Mouse (Mus musculus): Measurements from ENCODE around the gene Gm7534. TPM values are rescaled to one million over a fixed set of nuclear protein-coding genes. Genes with fewer than 3 reads are reported as not detected.
A peak's percentile ranks its signal among the peaks of the same experiment; 100 is the strongest.
"Not testable (repeated sequence)": the region's sequence is repeated elsewhere in the genome, so short reads cannot be mapped to it uniquely, and the experiment has no call there.

Gm7534 gene
- polyA plus RNA-seq, 1 experiment from 2014 or later, result not detected

- Histone ChIP-seq H3K9me3 (ENCODE audit: control insufficient read depth, low read length) (no peaks in the 10 kb centered on the region), H3K27ac (no peak overlapping the region), H3K4me1 (replicated peaks; ENCODE audit: control insufficient read depth, insufficient read depth, low read length) (no peaks in the 10 kb centered on the region), H3K27me3 (ENCODE audit: control insufficient read depth, insufficient read depth, low read length) (no peaks in the 10 kb centered on the region), H3K36me3 (replicated peaks; ENCODE audit: control insufficient read depth, insufficient read depth) (peaks cover 5% of the 10 kb centered on the region; the same call in 1 of the 2 replicates), H3K4me3 (replicated peaks; ENCODE audit: low read length) (no peak overlapping the region), H3K4me2 (replicated peaks) (no peak overlapping the region), H3K9ac (no peak overlapping the region)
- ATAC-seq (ENCODE audit: low FRiP score) (no peak), DNase-seq (ENCODE audit: low spot score) (no peak)
- 87% methylated on average over 3 of the region's 3 CpGs for WGBS
Observed at GRCm38 (mm10) chr4:134172391-134172790, 30.4 kb downstream of the Gm7534 start.

- H3K36me3 ChIP-seq (replicated peaks; ENCODE audit: control insufficient read depth, insufficient read depth), result peaks cover 15% of the 10 kb centered on the region
- H3K27me3 ChIP-seq (ENCODE audit: control insufficient read depth, insufficient read depth, low read length), result no peaks in the 10 kb centered on the region
- DNase-seq (ENCODE audit: low spot score), result no peak
- no peak for ATAC-seq (ENCODE audit: low FRiP score)
- H3K9me3 ChIP-seq (ENCODE audit: control insufficient read depth, low read length), result no peaks in the 10 kb centered on the region
- no peaks in the 10 kb centered on the region for H3K4me1 ChIP-seq (replicated peaks; ENCODE audit: control insufficient read depth, insufficient read depth, low read length)
- H3K4me3 ChIP-seq (replicated peaks; ENCODE audit: low read length), result no peak overlapping the region
- no peak overlapping the region for H3K4me2 ChIP-seq (replicated peaks)
- no peak overlapping the region for H3K27ac ChIP-seq
- H3K9ac ChIP-seq, result no peak overlapping the region
- WGBS, result 99% methylated on average over 3 of the region's 3 CpGs
Observed at GRCm38 (mm10) chr4:134166906-134167305, 35.9 kb downstream of the Gm7534 start.

GRCm38 (mm10) chr4:134165548-134166465 is 37.0 kb downstream of the Gm7534 start:
- no peak overlapping the region for H3K4me3 ChIP-seq (replicated peaks; ENCODE audit: low read length)
- H3K4me1 ChIP-seq (replicated peaks; ENCODE audit: control insufficient read depth, insufficient read depth, low read length), result no peaks in the 10 kb centered on the region
- ATAC-seq (ENCODE audit: low FRiP score), result no peak
- no peak for DNase-seq (ENCODE audit: low spot score)
- no peaks in the 10 kb centered on the region for H3K9me3 ChIP-seq (ENCODE audit: control insufficient read depth, low read length)
- H3K4me2 ChIP-seq (replicated peaks), result no peak overlapping the region
- H3K27me3 ChIP-seq (ENCODE audit: control insufficient read depth, insufficient read depth, low read length), result no peaks in the 10 kb centered on the region
- no peak overlapping the region for H3K27ac ChIP-seq
- no peak overlapping the region for H3K9ac ChIP-seq
- peaks cover 15% of the 10 kb centered on the region for H3K36me3 ChIP-seq (replicated peaks; ENCODE audit: control insufficient read depth, insufficient read depth)
- 90% methylated on average over 3 of the region's 3 CpGs for WGBS

GRCm38 (mm10) chr4:134165024-134165423 is 37.8 kb downstream of the Gm7534 start:
- DNase-seq (ENCODE audit: low spot score), result no peak
- no peak overlapping the region for H3K9ac ChIP-seq
- no peaks in the 10 kb centered on the region for H3K9me3 ChIP-seq (ENCODE audit: control insufficient read depth, low read length)
- H3K4me3 ChIP-seq (replicated peaks; ENCODE audit: low read length), result no peak overlapping the region
- H3K4me2 ChIP-seq (replicated peaks), result no peak overlapping the region
- ATAC-seq (ENCODE audit: low FRiP score), result no peak
- 91% methylated on average over 6 of the region's 6 CpGs for WGBS
- peaks cover 15% of the 10 kb centered on the region for H3K36me3 ChIP-seq (replicated peaks; ENCODE audit: control insufficient read depth, insufficient read depth)
- no peaks in the 10 kb centered on the region for H3K27me3 ChIP-seq (ENCODE audit: control insufficient read depth, insufficient read depth, low read length)
- no peaks in the 10 kb centered on the region for H3K4me1 ChIP-seq (replicated peaks; ENCODE audit: control insufficient read depth, insufficient read depth, low read length)
- no peak overlapping the region for H3K27ac ChIP-seq

DNA sequence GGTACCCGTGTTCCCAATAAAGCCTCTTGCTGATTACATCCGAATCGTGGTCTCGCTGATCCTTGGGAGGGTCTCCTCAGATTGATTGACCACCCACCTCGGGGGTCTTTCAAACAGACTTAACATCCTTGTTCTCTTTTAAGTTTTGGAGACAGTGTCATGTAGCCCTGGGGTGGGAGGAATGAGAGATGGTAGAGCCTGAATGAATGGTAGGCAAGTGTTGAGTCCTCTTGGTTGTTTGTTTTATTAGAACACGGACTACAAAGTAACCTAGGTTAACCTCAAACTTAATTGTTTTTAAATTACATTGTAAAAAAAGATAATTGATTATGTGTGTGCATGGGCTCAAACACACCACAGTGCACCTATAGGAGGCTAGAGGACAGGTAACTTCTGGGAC is 38.2 kb downstream of the Gm7534 start:
- Histone ChIP-seq H3K9me3 (ENCODE audit: control insufficient read depth, low read length) (no peaks in the 10 kb centered on the region), H3K4me1 (replicated peaks; ENCODE audit: control insufficient read depth, insufficient read depth, low read length) (no peaks in the 10 kb centered on the region), H3K36me3 (replicated peaks; ENCODE audit: control insufficient read depth, insufficient read depth) (peaks cover 15% of the 10 kb centered on the region), H3K9ac (no peak overlapping the region), H3K27ac (no peak overlapping the region), H3K4me3 (replicated peaks; ENCODE audit: low read length) (no peak overlapping the region), H3K27me3 (ENCODE audit: control insufficient read depth, insufficient read depth, low read length) (no peaks in the 10 kb centered on the region), H3K4me2 (replicated peaks) (no peak overlapping the region)
- WGBS, result 87% methylated on average over 5 of the region's 6 CpGs
- DNase-seq (ENCODE audit: low spot score), result no peak
- ATAC-seq (ENCODE audit: low FRiP score), result no peak

- H3K4me3 ChIP-seq (replicated peaks; ENCODE audit: low read length), result peak overlapping the region; percentile 38
- not testable (repeated sequence) for H3K27ac ChIP-seq; ATAC-seq (ENCODE audit: low FRiP score); H3K9me3 ChIP-seq (ENCODE audit: control insufficient read depth, low read length); H3K36me3 ChIP-seq (replicated peaks; ENCODE audit: control insufficient read depth, insufficient read depth); H3K9ac ChIP-seq; H3K27me3 ChIP-seq (ENCODE audit: control insufficient read depth, insufficient read depth, low read length); H3K4me1 ChIP-seq (replicated peaks; ENCODE audit: control insufficient read depth, insufficient read depth, low read length)
- DNase-seq (ENCODE audit: low spot score), result peak; percentile 45
- H3K4me2 ChIP-seq (replicated peaks), result peak overlapping the region; percentile 68
- 9% methylated on average over 30 of the region's 30 CpGs for WGBS
Observed at GRCm38 (mm10) chr4:134160071-134160470, 42.7 kb downstream of the Gm7534 start.

DNA sequence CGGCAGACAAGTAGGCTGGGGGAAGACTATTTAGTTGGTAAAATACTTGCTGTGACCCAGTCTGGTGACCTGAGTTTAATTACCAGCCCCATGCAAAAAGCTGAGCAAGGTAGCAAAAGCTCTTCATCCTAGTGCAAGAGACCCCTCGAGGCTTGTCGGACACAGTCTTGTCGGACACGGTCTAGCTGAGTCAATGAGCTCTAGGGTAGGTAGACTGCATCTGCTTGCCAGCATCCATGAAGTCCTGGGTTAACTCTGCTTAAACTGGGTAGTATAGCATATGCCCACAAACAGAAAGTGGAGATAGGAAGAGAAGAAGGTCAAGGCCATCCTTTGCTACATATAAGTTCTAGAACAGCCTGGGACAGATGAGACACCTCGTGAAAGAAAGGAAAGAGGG is 44.0 kb downstream of the Gm7534 start:
- H3K9me3 ChIP-seq (ENCODE audit: control insufficient read depth, low read length), result no peaks in the 10 kb centered on the region
- no peak overlapping the region for H3K27ac ChIP-seq
- 0 out of 2 replicates have a peak, but pooled peaks cover 6% of the 10 kb centered on the region for H3K27me3 ChIP-seq (ENCODE audit: control insufficient read depth, insufficient read depth, low read length)
- no peak overlapping the region for H3K9ac ChIP-seq
- peaks cover 5% of the 10 kb centered on the region for H3K36me3 ChIP-seq (replicated peaks; ENCODE audit: control insufficient read depth, insufficient read depth)
- no peak overlapping the region for H3K4me3 ChIP-seq (replicated peaks; ENCODE audit: low read length)
- WGBS, result 81% methylated on average over 6 of the region's 6 CpGs
- no peaks in the 10 kb centered on the region for H3K4me1 ChIP-seq (replicated peaks; ENCODE audit: control insufficient read depth, insufficient read depth, low read length)
- ATAC-seq (ENCODE audit: low FRiP score) (no peak), DNase-seq (ENCODE audit: low spot score) (no peak)
- no peak overlapping the region for H3K4me2 ChIP-seq (replicated peaks)

DNA sequence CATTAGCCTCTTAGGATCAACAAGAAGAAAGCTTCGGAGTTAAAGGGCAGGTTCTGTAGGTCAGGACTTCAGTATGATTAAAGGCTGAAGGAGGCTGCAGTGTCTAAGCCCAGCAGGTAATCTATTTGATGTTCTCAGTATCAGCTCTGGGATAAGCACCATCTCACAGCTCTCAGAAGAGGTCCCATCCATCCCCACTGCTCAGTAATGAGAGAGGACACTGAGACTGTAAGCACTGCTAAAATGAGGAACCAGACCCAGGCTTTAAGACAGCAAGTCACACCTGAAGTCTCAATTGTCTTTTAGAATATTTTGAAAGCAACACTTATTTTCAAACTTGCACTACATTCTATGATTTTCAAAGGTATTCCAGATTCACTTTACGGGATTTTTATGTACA is 45.2 kb downstream of the Gm7534 start:
- Histone ChIP-seq H3K27ac (no peak overlapping the region), H3K9ac (no peak overlapping the region), H3K36me3 (replicated peaks; ENCODE audit: control insufficient read depth, insufficient read depth) (peaks cover 6% of the 10 kb centered on the region), H3K9me3 (ENCODE audit: control insufficient read depth, low read length) (no peaks in the 10 kb centered on the region), H3K4me1 (replicated peaks; ENCODE audit: control insufficient read depth, insufficient read depth, low read length) (no peaks in the 10 kb centered on the region), H3K4me2 (replicated peaks) (no peak overlapping the region), H3K4me3 (replicated peaks; ENCODE audit: low read length) (no peak overlapping the region), H3K27me3 (ENCODE audit: control insufficient read depth, insufficient read depth, low read length) (0 out of 2 replicates have a peak, but pooled peaks cover 6% of the 10 kb centered on the region)
- ATAC-seq (ENCODE audit: low FRiP score) (no peak), DNase-seq (ENCODE audit: low spot score) (no peak)
- 92% methylated on average over 2 of the region's 2 CpGs for WGBS

- 77% methylated on average over 8 of the region's 8 CpGs for WGBS
- ATAC-seq (ENCODE audit: low FRiP score) (no peak), DNase-seq (ENCODE audit: low spot score) (no peak)
- Histone ChIP-seq H3K4me1 (replicated peaks; ENCODE audit: control insufficient read depth, insufficient read depth, low read length) (no peaks in the 10 kb centered on the region), H3K4me2 (replicated peaks) (no peak overlapping the region), H3K36me3 (replicated peaks; ENCODE audit: control insufficient read depth, insufficient read depth) (peaks cover 14% of the 10 kb centered on the region), H3K9ac (no peak overlapping the region), H3K27me3 (ENCODE audit: control insufficient read depth, insufficient read depth, low read length) (0 out of 2 replicates have a peak, but pooled peaks cover 6% of the 10 kb centered on the region), H3K27ac (no peak overlapping the region), H3K4me3 (replicated peaks; ENCODE audit: low read length) (no peak overlapping the region), H3K9me3 (ENCODE audit: control insufficient read depth, low read length) (no peaks in the 10 kb centered on the region)
Observed at GRCm38 (mm10) chr4:134156744-134157143, 46.1 kb downstream of the Gm7534 start.

Data from hindbrain, embryonic 14.5 days (tissue).